25 mouse cellular contexts compared by ENCODE assay signal in the genomic region with DNA sequence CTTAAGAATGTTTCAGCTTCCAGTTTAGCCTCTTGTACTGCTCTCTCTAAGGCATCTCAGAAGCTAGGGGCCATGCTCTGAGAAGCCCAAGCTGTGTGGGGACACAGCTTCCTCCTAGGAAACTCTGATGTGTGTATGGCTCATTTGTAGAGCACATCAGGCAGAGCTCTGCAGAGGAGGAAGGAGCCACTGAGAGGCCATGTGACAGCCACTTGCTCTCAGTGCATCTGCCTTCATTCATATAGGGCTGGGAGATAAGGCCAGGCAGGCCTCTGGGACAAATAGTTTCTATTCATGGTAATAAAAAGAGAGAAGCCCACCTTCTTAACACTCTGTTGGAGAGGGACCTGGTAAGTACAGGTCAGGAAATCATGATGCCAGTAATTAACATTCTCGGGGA. TPM values are rescaled to one million over a fixed set of nuclear protein-coding genes. Genes with fewer than 3 reads are reported as not detected.
"Had no signal": no experiment of that assay in that cellular context is flagged by ENCODE, and none has a peak within 500 bp of the region (broad histone marks: within the 10 kb centered on the region; RNA-seq: fewer than 3 reads in every experiment).

No protein-coding gene starts in this region.

- H3K9ac ChIP-seq: liver, embryonic 13.5 days; liver, embryonic 15.5 days; liver, postnatal 0 days; lung, embryonic 15.5 days; midbrain, embryonic 13.5 days; neural tube, embryonic 13.5 days; neural tube, embryonic 15.5 days; stomach, embryonic 15.5 days had no signal

- H3K9me3 ChIP-seq: liver, embryonic 13.5 days; liver, embryonic 15.5 days; lung, embryonic 15.5 days; megakaryocyte, embryonic 14.5 days; midbrain, embryonic 13.5 days; neural tube, embryonic 15.5 days; stomach, embryonic 15.5 days had no signal

- DNase-seq: liver, embryonic 13.5 days; liver, postnatal 0 days; lung, adult 2 months; lung, postnatal 14 days; lung, postnatal 4 days; right cerebral cortex, postnatal 14 days; thymus, adult 2 months; thymus, postnatal 25 days; thymus, postnatal 4 days had no signal

- H3K27me3 ChIP-seq: liver, embryonic 13.5 days; liver, embryonic 15.5 days; lung, embryonic 15.5 days; midbrain, embryonic 13.5 days; neural tube, embryonic 13.5 days; neural tube, embryonic 15.5 days; stomach, embryonic 15.5 days had no signal

- H3K4me3 ChIP-seq: liver, embryonic 13.5 days; liver, embryonic 15.5 days; lung, embryonic 15.5 days; megakaryocyte, embryonic 14.5 days; midbrain, embryonic 13.5 days; myocyte; neural tube, embryonic 13.5 days; neural tube, embryonic 15.5 days; stomach, embryonic 15.5 days had no signal

- H3K27ac ChIP-seq: liver, embryonic 13.5 days; liver, embryonic 15.5 days; lung, embryonic 15.5 days; midbrain, embryonic 13.5 days; neural tube, embryonic 13.5 days; neural tube, embryonic 15.5 days; stomach, embryonic 15.5 days had no signal

- H3K36me3 ChIP-seq: liver, embryonic 13.5 days; liver, embryonic 15.5 days; lung, embryonic 15.5 days; midbrain, embryonic 13.5 days; neural tube, embryonic 13.5 days; neural tube, embryonic 15.5 days; stomach, embryonic 15.5 days had no signal

- H3K4me1 ChIP-seq: liver, embryonic 13.5 days; liver, embryonic 15.5 days; lung, embryonic 15.5 days; midbrain, embryonic 13.5 days; neural tube, embryonic 13.5 days; neural tube, embryonic 15.5 days; stomach, embryonic 15.5 days had no signal

- ATAC-seq: liver, postnatal 0 days; lung, postnatal 0 days; midbrain, embryonic 13.5 days; midbrain, embryonic 16.5 days had no signal

RNA-seq across cellular contexts. Expression of gene S100a2, which starts 4.4 kb away (rescaled TPM):
- polyA plus RNA-seq: liver, embryonic 13.5 days; liver, embryonic 15.5 days; liver, postnatal 0 days; lung, adult 2 months; lung, embryonic 15.5 days; midbrain, embryonic 11.5 days; midbrain, embryonic 13.5 days; midbrain, embryonic 16.5 days; myocyte; neural tube, embryonic 11.5 days; neural tube, embryonic 13.5 days; neural tube, embryonic 15.5 days; spleen, adult 2 months; stomach, embryonic 15.5 days; testis, adult 2 months; thymus, adult 2 months; urinary bladder, adult 2 months had no signal

RNA-seq across cellular contexts. Expression of gene Gm42674, which starts 7.2 kb away (rescaled TPM):
- polyA plus RNA-seq: liver, embryonic 13.5 days; liver, embryonic 15.5 days; liver, postnatal 0 days; lung, adult 2 months; lung, embryonic 15.5 days; lung, postnatal 0 days; midbrain, embryonic 11.5 days; midbrain, embryonic 13.5 days; midbrain, embryonic 16.5 days; neural tube, embryonic 11.5 days; neural tube, embryonic 13.5 days; neural tube, embryonic 15.5 days; spleen, adult 2 months; stomach, embryonic 15.5 days; stomach, postnatal 0 days; testis, adult 2 months; thymus, adult 2 months had no signal

RNA-seq across cellular contexts. Expression of gene S100a4, which starts 9.1 kb away (rescaled TPM):
- polyA plus RNA-seq: midbrain, embryonic 16.5 days; neural tube, embryonic 11.5 days; neural tube, embryonic 13.5 days had no signal

RNA-seq across cellular contexts. Expression of gene S100a5, which starts 13.9 kb away (rescaled TPM):
- polyA plus RNA-seq: liver, embryonic 13.5 days; liver, embryonic 15.5 days; liver, postnatal 0 days; lung, adult 2 months; lung, embryonic 15.5 days; lung, postnatal 0 days; midbrain, embryonic 11.5 days; midbrain, embryonic 13.5 days; midbrain, embryonic 16.5 days; neural tube, embryonic 11.5 days; neural tube, embryonic 13.5 days; neural tube, embryonic 15.5 days; spleen, adult 2 months; testis, adult 2 months; thymus, adult 2 months had no signal
